Mouse (Mus musculus) hindbrain, embryonic 13.5 days (tissue): Measurements from ENCODE around the gene Sh3bp4. TPM values are rescaled to one million over a fixed set of nuclear protein-coding genes. Genes with fewer than 3 reads are reported as not detected.

Experiments used
- ATAC-seq: fragments of 200-750 bp; cut with Nextera tagmentation; 2 replicates; pipeline ENCODE4 v1.8.0; 2017; ENCODE audit warnings: moderate TSS enrichment; ENCODE audit not compliant: low FRiP score
- H3K27ac ChIP-seq: fragments of 300-500 bp; sonication (generic); 2 replicates; pipeline ENCODE4 v1.5.1; 2015; ENCODE audit warnings: inconsistent platforms, mild to moderate bottlenecking, moderate library complexity
- H3K27me3 ChIP-seq: fragments of 300-500 bp; sonication (generic); 2 replicates; pipeline ENCODE4 v1.6.1; 2015; ENCODE audit warnings: mild to moderate bottlenecking, inconsistent platforms
- H3K36me3 ChIP-seq: fragments of 300-500 bp; sonication (generic); 2 replicates; pipeline ENCODE4 v1.6.1; 2015; ENCODE audit warnings: mild to moderate bottlenecking, inconsistent platforms
- H3K4me1 ChIP-seq: fragments of 300-500 bp; sonication (generic); replicated peaks from 2 replicates; pipeline ENCODE4 v1.6.1; 2015; ENCODE audit warnings: inconsistent platforms
- H3K4me2 ChIP-seq: fragments of 300-500 bp; sonication (generic); 2 replicates; pipeline ENCODE4 v1.6.1; 2015; ENCODE audit warnings: inconsistent platforms, mild to moderate bottlenecking, moderate library complexity
- H3K4me3 ChIP-seq: fragments of 300-500 bp; sonication (generic); 2 replicates; pipeline ENCODE4 v1.5.1; 2015; ENCODE audit warnings: mild to moderate bottlenecking, inconsistent platforms
- H3K9ac ChIP-seq: fragments of 300-500 bp; sonication (generic); 2 replicates; pipeline ENCODE4 v1.6.1; 2015; ENCODE audit warnings: mild to moderate bottlenecking, inconsistent platforms
- H3K9me3 ChIP-seq: fragments of 300-500 bp; sonication (generic); 2 replicates; pipeline ENCODE4 v1.6.1; 2016; ENCODE audit warnings: inconsistent platforms
- WGBS: fragments of 180-500 bp; shearing (Covaris S2); methylation state at CpG from one replicate; pipeline ENCODE4 v1.1.7; 2015; 5-methylcytosine and 5-hydroxymethylcytosine counted together
- polyA plus RNA-seq: library from polyadenylated mRNA; unstranded; fragments of >200 nt; fragmentation: Nextera tagmentation; extraction: Ambion mirVana; gene quantifications from 2 replicates; pipeline ENCODE4 v1.2.1, GENCODE M21; 2015

Gene Sh3bp4
- polyA plus RNA-seq, 1 experiment from 2014 or later: 20.9 TPM

DNA sequence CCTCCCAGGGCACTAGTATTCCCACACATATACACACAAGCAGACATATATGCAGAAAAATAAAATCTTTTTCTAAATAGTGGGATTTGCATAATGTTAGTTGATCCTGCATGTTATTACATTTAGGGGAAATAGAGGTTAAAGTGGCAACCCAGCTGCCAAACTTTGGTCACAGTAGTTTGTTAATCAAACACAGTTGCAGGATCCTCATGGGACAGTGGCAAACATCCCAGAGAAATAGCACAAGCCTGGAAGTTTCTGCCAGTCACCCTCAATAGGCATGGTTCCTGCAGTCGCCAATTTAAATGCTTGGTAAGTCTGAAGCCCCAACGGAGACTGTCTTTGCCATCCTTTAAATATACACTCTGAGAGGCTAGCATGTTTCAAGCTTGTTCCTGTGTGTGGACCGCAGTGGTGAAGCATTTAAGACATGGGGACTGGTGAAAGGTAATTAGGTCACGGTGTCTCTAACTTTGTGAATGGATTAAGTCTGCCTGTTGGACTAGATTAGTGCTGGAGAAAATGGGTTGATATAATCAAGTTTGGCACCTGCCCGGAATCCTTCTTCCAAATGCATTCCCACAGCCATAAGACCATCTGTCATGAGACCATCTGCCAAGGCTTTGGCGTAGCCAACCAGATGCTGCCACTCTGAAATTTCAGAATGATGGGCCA, 114.0 kb downstream of the Sh3bp4 start:
- Histone ChIP-seq H3K27ac (peak overlapping the region; percentile 67; the same call in 1 of the 2 replicates), H3K4me2 (no peak overlapping the region), H3K4me1 (peaks cover 17% of the 10 kb centered on the region), H3K27me3 (no peaks in the 10 kb centered on the region), H3K9ac (no peak overlapping the region), H3K36me3 (no peaks in the 10 kb centered on the region), H3K4me3 (no peak overlapping the region), H3K9me3 (no peaks in the 10 kb centered on the region)
- no peak for ATAC-seq
- WGBS: 70% methylated on average over 6 of the region's 6 CpGs

DNA sequence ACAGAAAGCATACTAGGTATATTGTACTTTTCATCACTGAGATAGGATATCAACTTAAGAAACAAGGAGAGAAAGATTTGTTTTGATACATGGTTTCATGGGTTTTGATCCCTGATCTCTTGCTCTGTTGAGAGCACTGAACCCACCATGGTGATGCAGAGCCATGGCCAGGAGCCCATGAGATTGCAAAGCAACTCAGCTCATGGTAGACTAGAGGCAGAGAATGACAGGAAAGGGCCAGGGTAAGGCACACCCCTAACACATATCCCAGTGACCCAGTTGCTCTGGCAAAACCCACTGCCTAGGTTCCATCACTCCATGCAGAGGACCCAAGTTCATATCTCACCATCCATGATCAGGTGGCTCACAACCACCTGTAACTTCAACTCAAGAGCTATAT, 114.6 kb downstream of the Sh3bp4 start:
- peaks cover 21% of the 10 kb centered on the region for H3K4me1 ChIP-seq
- no peaks in the 10 kb centered on the region for H3K27me3 ChIP-seq
- H3K36me3 ChIP-seq: no peaks in the 10 kb centered on the region
- no peak overlapping the region for H3K4me3 ChIP-seq
- no peak overlapping the region for H3K27ac ChIP-seq
- no peaks in the 10 kb centered on the region for H3K9me3 ChIP-seq
- H3K9ac ChIP-seq: no peak overlapping the region
- H3K4me2 ChIP-seq: no peak overlapping the region
- ATAC-seq: no peak

DNA sequence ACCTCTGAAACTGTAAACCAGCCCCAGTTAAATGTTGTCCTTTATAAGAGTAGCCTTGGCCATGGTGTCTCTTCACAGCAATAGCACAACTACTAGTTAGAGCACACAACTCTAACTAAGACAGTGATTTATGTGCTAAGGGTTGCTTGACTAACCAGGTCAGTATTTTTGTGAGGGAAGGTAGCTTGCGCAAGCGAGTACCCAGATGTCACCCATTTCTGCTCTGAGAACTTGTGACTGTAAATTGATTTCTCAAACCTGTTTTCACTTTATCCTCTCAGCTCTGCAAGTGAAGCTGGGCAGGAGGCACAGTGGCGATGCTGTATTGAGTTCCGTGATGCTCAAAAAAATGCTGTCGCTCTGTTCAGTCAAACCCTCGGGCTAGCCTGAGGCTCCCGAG, 117.2 kb downstream of the Sh3bp4 start:
- no peak for ATAC-seq
- Histone ChIP-seq H3K36me3 (no peaks in the 10 kb centered on the region), H3K9ac (no peak overlapping the region), H3K4me3 (no peak overlapping the region), H3K27ac (no peak overlapping the region), H3K27me3 (no peaks in the 10 kb centered on the region), H3K9me3 (no peaks in the 10 kb centered on the region), H3K4me2 (no peak overlapping the region), H3K4me1 (peaks cover 29% of the 10 kb centered on the region)
- 94% methylated on average over 7 of the region's 7 CpGs for WGBS

DNA sequence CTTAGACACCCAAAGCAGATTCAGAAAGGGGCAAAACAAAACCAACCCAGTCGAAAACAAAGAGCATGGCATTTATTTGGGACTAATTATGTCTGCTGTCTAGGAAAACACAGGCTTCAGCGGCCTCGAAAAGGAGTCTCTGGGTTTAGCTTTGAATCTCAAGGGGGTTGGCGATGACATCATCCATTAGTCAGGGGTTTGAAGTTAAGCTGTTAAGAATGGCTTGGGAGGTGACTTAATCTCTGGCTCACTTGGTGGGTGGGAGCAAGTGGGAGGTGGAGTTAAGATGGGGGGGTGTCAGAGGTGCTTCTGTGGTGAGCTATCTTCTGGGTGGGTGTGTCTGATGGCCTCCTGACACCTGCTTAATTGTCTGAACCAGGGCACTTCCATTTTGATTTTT, 117.9 kb downstream of the Sh3bp4 start:
- Histone ChIP-seq H3K9ac (no peak overlapping the region), H3K4me3 (no peak overlapping the region), H3K4me2 (no peak overlapping the region), H3K36me3 (no peaks in the 10 kb centered on the region), H3K4me1 (peaks cover 27% of the 10 kb centered on the region), H3K27me3 (no peaks in the 10 kb centered on the region), H3K9me3 (no peaks in the 10 kb centered on the region), H3K27ac (no peak overlapping the region)
- WGBS: 38% methylated on average over 4 of the region's 4 CpGs
- ATAC-seq: no peak

DNA sequence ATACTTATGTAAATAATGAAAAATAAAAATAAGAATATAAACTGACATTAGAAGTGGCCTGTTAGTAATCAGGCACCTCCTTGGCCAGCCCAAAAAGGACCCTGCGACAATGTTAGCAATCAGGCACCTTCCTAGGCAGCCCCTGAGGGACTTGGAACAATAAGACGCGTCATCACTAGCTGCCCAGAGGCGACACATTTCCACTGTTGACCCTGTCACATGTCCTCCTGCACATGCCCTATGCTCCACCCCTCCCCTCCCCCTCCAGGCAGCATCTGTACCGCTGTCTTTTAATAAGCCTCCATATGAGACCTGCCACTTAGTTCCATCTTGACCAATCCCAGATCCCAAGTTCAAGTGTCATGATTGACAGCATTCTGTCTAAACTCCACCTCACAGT, 119.0 kb downstream of the Sh3bp4 start:
- no peak overlapping the region for H3K4me3 ChIP-seq
- no peak overlapping the region for H3K9ac ChIP-seq
- ATAC-seq: no peak
- H3K27me3 ChIP-seq: no peaks in the 10 kb centered on the region
- H3K36me3 ChIP-seq: no peaks in the 10 kb centered on the region
- H3K4me2 ChIP-seq: no peak overlapping the region
- no peaks in the 10 kb centered on the region for H3K9me3 ChIP-seq
- H3K4me1 ChIP-seq: peaks cover 15% of the 10 kb centered on the region
- 52% methylated on average over 5 of the region's 5 CpGs for WGBS
- H3K27ac ChIP-seq: no peak overlapping the region

DNA sequence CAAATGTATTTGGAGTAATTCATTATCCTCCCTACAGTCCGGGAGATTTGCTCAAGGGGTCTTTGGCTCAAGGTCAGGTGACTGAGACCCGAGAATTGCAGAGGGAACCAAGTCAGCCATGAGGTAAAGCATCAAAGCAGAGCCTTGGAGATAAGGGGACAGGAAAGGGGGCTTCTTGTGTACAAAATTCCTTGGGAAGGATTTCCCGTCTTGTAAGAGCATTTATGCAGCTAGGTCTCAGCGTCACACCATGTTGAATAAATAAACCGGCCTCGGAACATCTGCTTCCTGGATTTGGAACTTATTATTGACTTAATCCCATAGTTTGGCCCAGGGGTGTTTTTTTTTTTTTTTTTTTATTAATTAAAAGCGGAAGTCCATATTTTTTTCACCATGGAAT, 120.4 kb downstream of the Sh3bp4 start:
- no peak for ATAC-seq

DNA sequence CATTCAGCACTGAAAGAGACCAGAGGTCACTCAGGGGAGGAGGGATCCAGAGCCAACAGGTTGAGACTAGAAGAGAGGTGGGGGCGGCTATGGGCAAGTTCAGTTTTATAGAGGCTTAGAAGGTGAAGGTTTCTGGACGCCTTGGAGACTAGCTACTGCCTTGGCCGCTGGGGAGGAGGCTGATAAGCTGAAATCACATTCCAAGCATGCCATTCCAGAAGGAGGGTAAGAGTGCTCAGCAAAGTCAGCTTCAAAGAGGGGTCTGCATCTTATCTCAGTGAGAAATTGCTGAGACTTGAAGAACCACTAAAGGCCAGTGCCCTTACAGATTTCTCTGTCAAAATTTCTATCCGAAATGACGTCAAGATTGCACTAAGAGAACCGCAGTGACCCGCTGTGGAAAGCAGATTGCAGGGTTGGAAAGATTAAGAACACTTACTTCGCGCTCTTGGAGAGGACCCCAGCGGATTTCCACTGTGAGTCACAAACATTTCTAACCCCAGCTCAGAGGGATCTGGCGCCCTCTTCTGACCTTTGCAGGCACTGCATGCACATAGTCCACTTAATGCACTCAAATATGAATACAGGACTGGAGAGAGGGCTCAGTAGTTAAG, 121.0 kb downstream of the Sh3bp4 start:
- no peak overlapping the region for H3K4me2 ChIP-seq
- no peak for ATAC-seq
- no peak overlapping the region for H3K4me3 ChIP-seq
- H3K36me3 ChIP-seq: no peaks in the 10 kb centered on the region
- no peaks in the 10 kb centered on the region for H3K9me3 ChIP-seq
- 16% methylated on average over 11 of the region's 11 CpGs for WGBS
- no peak overlapping the region for H3K9ac ChIP-seq
- H3K27me3 ChIP-seq: no peaks in the 10 kb centered on the region
- 0 out of 2 replicates have a peak overlapping the region, but pooled peaks have one; percentile 46 for H3K27ac ChIP-seq
- peaks cover 13% of the 10 kb centered on the region; the same call in 1 of the 2 replicates for H3K4me1 ChIP-seq

More for the DNA sequence above, 120.4 kb downstream of the Sh3bp4 start:
- H3K9ac ChIP-seq: no peak overlapping the region
- H3K9me3 ChIP-seq: no peaks in the 10 kb centered on the region
- H3K27ac ChIP-seq: peak overlapping the region; percentile 46; the same call in 1 of the 2 replicates
- H3K4me1 ChIP-seq: peaks cover 13% of the 10 kb centered on the region; the same call in 1 of the 2 replicates
- no peaks in the 10 kb centered on the region for H3K36me3 ChIP-seq
- H3K4me3 ChIP-seq: no peak overlapping the region
- H3K27me3 ChIP-seq: no peaks in the 10 kb centered on the region
- WGBS: 57% methylated on average over 7 of the region's 7 CpGs
- H3K4me2 ChIP-seq: no peak overlapping the region

DNA sequence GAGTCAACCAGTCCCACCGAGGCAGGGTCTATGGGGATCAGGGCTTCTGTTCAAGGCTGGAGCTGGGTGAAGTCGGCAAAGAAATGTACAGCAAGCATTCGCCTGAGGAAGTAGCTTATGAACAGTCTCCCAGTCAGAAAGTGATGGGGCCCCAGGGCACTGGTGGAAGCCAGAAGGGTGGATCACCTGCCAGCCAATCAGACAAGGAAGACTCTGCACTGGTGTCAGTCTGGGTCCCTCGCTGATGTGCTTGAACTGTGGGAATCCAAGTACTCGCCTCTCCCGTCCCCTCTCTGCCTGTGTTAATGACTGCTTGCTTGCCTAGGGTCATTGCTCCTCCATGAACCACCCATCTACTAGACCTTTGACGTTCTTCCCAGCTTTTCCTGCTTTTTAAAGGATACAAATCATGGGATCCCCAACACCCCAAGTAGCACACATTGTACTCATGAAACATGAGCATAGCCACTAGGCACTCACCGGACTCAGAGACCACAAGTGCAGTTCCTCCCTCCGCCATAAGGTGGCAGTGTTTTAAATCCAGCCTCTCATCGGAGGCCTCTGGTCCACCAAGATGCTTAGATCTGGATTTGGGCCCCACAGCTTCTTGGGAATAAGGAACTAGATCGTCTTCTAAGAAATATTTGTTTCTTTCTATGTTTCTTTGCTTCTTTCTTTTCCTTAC, 122.5 kb downstream of the Sh3bp4 start:
- ATAC-seq: no peak
- H3K4me1 ChIP-seq: peaks cover 13% of the 10 kb centered on the region; the same call in 1 of the 2 replicates

DNA sequence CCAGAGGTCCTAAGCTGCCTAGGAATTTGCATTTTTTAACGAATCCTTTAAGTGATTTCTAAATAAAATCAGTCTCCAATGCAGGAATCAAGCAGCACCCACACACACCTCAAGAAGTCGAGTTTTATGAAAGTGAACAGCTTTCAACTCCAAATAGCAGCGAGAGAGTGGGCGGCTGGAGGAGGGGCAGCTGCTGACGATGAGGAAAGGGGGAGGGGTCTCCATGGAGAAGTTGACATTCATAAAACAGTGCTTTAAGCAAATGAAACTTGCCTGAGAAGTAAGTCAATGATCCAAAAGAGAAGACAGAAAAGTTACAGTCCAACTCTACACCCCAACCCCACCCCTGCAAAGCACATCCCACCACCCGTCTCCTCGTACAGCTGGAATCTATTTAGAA, 123.4 kb downstream of the Sh3bp4 start:
- Histone ChIP-seq H3K27ac (no peak overlapping the region), H3K9me3 (no peaks in the 10 kb centered on the region), H3K27me3 (no peaks in the 10 kb centered on the region), H3K4me2 (no peak overlapping the region), H3K4me3 (no peak overlapping the region), H3K36me3 (no peaks in the 10 kb centered on the region), H3K9ac (no peak overlapping the region), H3K4me1 (peaks cover 13% of the 10 kb centered on the region; the same call in 1 of the 2 replicates)
- 77% methylated on average over 7 of the region's 7 CpGs for WGBS
- ATAC-seq: no peak

More for the DNA sequence above, 122.5 kb downstream of the Sh3bp4 start:
- H3K27ac ChIP-seq: no peak overlapping the region
- no peak overlapping the region for H3K9ac ChIP-seq
- H3K27me3 ChIP-seq: no peaks in the 10 kb centered on the region
- H3K9me3 ChIP-seq: no peaks in the 10 kb centered on the region
- 76% methylated on average over 11 of the region's 11 CpGs for WGBS
- no peaks in the 10 kb centered on the region for H3K36me3 ChIP-seq
- no peak overlapping the region for H3K4me3 ChIP-seq
- no peak overlapping the region for H3K4me2 ChIP-seq

DNA sequence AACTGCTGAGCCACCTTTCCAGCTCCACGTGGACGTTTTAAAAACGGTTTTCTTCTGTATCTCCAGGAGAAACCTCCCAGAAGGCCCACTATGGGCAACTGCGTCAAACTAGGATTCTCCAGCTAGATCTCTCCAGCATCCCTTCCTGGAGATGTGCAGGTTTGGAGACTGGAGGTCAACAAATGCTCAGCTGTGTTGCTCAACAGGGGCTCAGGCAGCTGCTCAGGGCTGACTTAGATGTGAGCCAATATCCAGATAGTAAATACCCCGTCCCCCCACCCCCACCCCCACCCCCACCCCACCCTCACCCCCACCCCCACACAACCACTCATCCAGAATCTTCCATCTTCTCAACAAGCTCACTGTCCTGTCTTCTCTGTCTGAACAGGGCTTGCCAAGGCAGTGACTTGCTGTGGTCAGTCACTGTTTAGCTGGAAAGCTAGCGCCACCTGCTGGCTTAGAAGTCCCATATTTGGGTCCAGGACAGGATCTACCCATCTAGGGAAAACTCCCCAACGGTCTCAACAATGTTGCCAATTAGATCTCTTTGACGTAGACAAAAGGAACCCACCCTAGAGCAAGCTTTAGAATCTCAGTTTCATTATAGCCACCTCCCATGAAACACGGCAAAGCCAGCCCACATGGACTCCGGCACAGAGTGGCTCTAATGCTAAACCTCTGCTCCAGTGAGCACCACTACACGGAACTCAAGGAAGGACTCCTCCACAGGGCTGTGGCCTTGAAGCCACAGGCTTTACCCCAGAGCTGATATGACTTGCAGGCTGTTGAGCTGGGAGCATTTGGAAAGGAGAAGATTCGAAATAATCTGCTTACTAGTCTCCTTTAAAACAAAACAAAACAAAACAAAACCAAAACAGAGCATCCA, 125.9 kb downstream of the Sh3bp4 start:
- H3K9ac ChIP-seq: no peak overlapping the region
- no peak overlapping the region for H3K27ac ChIP-seq
- H3K4me1 ChIP-seq: no peaks in the 10 kb centered on the region
- no peak overlapping the region for H3K4me2 ChIP-seq
- no peaks in the 10 kb centered on the region for H3K36me3 ChIP-seq
- H3K27me3 ChIP-seq: no peaks in the 10 kb centered on the region
- WGBS: 49% methylated on average over 12 of the region's 12 CpGs
- no peak overlapping the region for H3K4me3 ChIP-seq
- no peaks in the 10 kb centered on the region for H3K9me3 ChIP-seq
- peak; percentile 86 for ATAC-seq
